Mouse (Mus musculus): ENCODE measurements around the gene Tln1.

DNA sequence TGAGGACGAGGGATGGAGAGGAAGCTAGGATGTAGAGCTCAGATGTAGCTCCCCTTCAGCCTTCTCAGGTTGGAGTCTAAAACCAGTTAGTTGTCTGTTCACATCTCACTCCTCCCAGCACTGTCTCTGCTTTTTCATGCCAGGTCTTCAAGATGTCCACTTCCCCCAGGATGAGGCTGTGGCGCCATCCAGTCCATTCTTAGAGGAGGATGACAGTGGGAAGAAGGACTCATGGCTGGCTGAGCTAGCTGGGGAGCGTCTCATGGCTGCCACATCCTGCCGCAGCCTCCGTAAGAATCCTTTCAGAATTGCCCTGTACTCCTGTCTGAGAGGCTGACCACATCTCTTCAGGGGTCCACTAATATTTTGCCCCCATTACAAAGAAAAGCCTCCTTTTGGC lies 18.2 kb upstream of the Tln1 start:
- no peak for TF ChIP-seq CTCF (IDR thresholded peaks at IDR 0.05; ENCODE audit: extremely low read depth, insufficient read length, insufficient replicate concordance, low read depth, low read length)
- TF ChIP-seq POLR2A (IDR thresholded peaks at IDR 0.05; ENCODE audit: low read depth, low read length): no peak
